Mouse (Mus musculus) neural tube, embryonic 11.5 days (tissue): ENCODE data around the gene E2f1. TPM values are rescaled to one million over a fixed set of nuclear protein-coding genes. Genes with fewer than 3 reads are reported as not detected.

Source experiments
- ATAC-seq: fragments of 200-750 bp; cut with Nextera tagmentation; 2 replicates; pipeline ENCODE4 v1.8.0; 2017; ENCODE audit warnings: moderate number of reproducible peaks, mild to moderate bottlenecking, moderate TSS enrichment, moderate library complexity; ENCODE audit not compliant: insufficient read depth, low FRiP score, low TSS enrichment
- DNase-seq: peaks from one replicate; pipeline ENCODE4 v3.0.0-alpha.2; 2015; ENCODE audit warnings: low spot score
- H3K27ac ChIP-seq: fragments of 300-500 bp; sonication (generic); 2 replicates; pipeline ENCODE4 v1.5.1; 2014; ENCODE audit warnings: low read depth, mild to moderate bottlenecking, low read length
- H3K27me3 ChIP-seq: fragments of 300-500 bp; sonication (generic); 2 replicates; pipeline ENCODE4 v1.6.1; 2014; ENCODE audit warnings: mild to moderate bottlenecking, low read length, mixed read lengths; ENCODE audit not compliant: control insufficient read depth, insufficient read depth
- H3K36me3 ChIP-seq: fragments of 300-500 bp; sonication (generic); 2 replicates; pipeline ENCODE4 v1.6.1; 2014; ENCODE audit warnings: mild to moderate bottlenecking, low read length, moderate library complexity, mixed read lengths; ENCODE audit not compliant: control insufficient read depth, insufficient read depth
- H3K4me1 ChIP-seq: fragments of 300-500 bp; sonication (generic); 2 replicates; pipeline ENCODE4 v1.6.1; 2014; ENCODE audit warnings: low read length, mixed read lengths; ENCODE audit not compliant: control insufficient read depth, insufficient read depth
- H3K4me2 ChIP-seq: fragments of 300-500 bp; sonication (generic); 2 replicates; pipeline ENCODE4 v1.6.1; 2014; ENCODE audit warnings: low read depth, mild to moderate bottlenecking, moderate library complexity
- H3K4me3 ChIP-seq: fragments of 300-500 bp; sonication (generic); 2 replicates; pipeline ENCODE4 v1.5.1; 2014; ENCODE audit warnings: low read depth, low read length
- H3K9ac ChIP-seq: fragments of 300-500 bp; sonication (generic); 2 replicates; pipeline ENCODE4 v1.6.1; 2014; ENCODE audit warnings: mild to moderate bottlenecking, low read length
- H3K9me3 ChIP-seq: fragments of 300-500 bp; sonication (generic); 2 replicates; pipeline ENCODE4 v1.6.1; 2016; ENCODE audit warnings: low read length; ENCODE audit not compliant: control insufficient read depth
- WGBS: fragments of 180-500 bp; shearing (Covaris S2); extraction: QIAGEN DNeasy Blood & Tissue Kit; methylation state at CpG from one replicate; pipeline ENCODE4 v1.1.7; 2014; 5-methylcytosine and 5-hydroxymethylcytosine counted together
- polyA plus RNA-seq: library from polyadenylated mRNA; unstranded; fragments of >200 nt; fragmentation: Nextera tagmentation; extraction: Ambion mirVana; gene quantifications from 2 replicates; pipeline ENCODE4 v1.2.1, GENCODE M21; 2014

E2f1 gene
- polyA plus RNA-seq, 1 experiment from 2014 or later: 13.9 TPM

- 66% methylated on average over 5 of the region's 5 CpGs for WGBS
- Histone ChIP-seq H3K9ac (no peak overlapping the region), H3K9me3 (no peaks in the 10 kb centered on the region)
Measured at GRCm38 (mm10) chr2:154586405-154586804, 16.7 kb upstream of the E2f1 start.

GRCm38 (mm10) chr2:154584931-154585601 lies 15.4 kb upstream of the E2f1 start:
- WGBS: 69% methylated on average over 17 of the region's 17 CpGs

More at GRCm38 (mm10) chr2:154586405-154586804, 16.7 kb upstream of the E2f1 start:
- no peak overlapping the region for H3K4me2 ChIP-seq
- DNase-seq (peak; percentile 43), ATAC-seq (no peak)
- no peaks in the 10 kb centered on the region for H3K27me3 ChIP-seq
- no peaks in the 10 kb centered on the region for H3K36me3 ChIP-seq
- no peak overlapping the region for H3K27ac ChIP-seq
- peaks cover 8% of the 10 kb centered on the region; the same call in 1 of the 2 replicates for H3K4me1 ChIP-seq
- H3K4me3 ChIP-seq: no peak overlapping the region

GRCm38 (mm10) chr2:154583906-154584872 lies 14.5 kb upstream of the E2f1 start:
- Histone ChIP-seq H3K9ac (no peak overlapping the region), H3K4me3 (no peak overlapping the region), H3K4me2 (no peak overlapping the region), H3K9me3 (no peaks in the 10 kb centered on the region), H3K36me3 (no peaks in the 10 kb centered on the region), H3K27ac (no peak overlapping the region), H3K27me3 (no peaks in the 10 kb centered on the region), H3K4me1 (peaks cover 8% of the 10 kb centered on the region; the same call in 1 of the 2 replicates)
- peak; percentile 27 for DNase-seq
- ATAC-seq: 0 out of 2 replicates have a peak, but pooled peaks have one; percentile 16
- WGBS: 68% methylated on average over 15 of the region's 15 CpGs

More at GRCm38 (mm10) chr2:154584931-154585601, 15.4 kb upstream of the E2f1 start:
- DNase-seq: no peak
- Histone ChIP-seq H3K27me3 (no peaks in the 10 kb centered on the region), H3K4me3 (no peak overlapping the region), H3K9me3 (no peaks in the 10 kb centered on the region), H3K4me1 (peaks cover 8% of the 10 kb centered on the region; the same call in 1 of the 2 replicates), H3K4me2 (no peak overlapping the region), H3K36me3 (no peaks in the 10 kb centered on the region), H3K9ac (no peak overlapping the region), H3K27ac (no peak overlapping the region)
- ATAC-seq: no peak

- no peak for ATAC-seq
- peaks cover 20% of the 10 kb centered on the region for H3K4me1 ChIP-seq
- 91% methylated on average over 1 of the region's 1 CpGs for WGBS
Measured at GRCm38 (mm10) chr2:154581421-154581820, 11.7 kb upstream of the E2f1 start.

GRCm38 (mm10) chr2:154580586-154580985 lies 10.9 kb upstream of the E2f1 start:
- ATAC-seq (no peak), DNase-seq (no peak)
- H3K36me3 ChIP-seq: no peaks in the 10 kb centered on the region
- peaks cover 20% of the 10 kb centered on the region for H3K4me1 ChIP-seq
- no peak overlapping the region for H3K9ac ChIP-seq
- H3K9me3 ChIP-seq: no peaks in the 10 kb centered on the region
- H3K4me2 ChIP-seq: no peak overlapping the region
- no peak overlapping the region for H3K4me3 ChIP-seq
- no peak overlapping the region for H3K27ac ChIP-seq
- WGBS: 90% methylated on average over 8 of the region's 8 CpGs
- H3K27me3 ChIP-seq: no peaks in the 10 kb centered on the region

More at GRCm38 (mm10) chr2:154581421-154581820, 11.7 kb upstream of the E2f1 start:
- no peak overlapping the region for H3K9ac ChIP-seq
- H3K4me3 ChIP-seq: no peak overlapping the region
- H3K36me3 ChIP-seq: no peaks in the 10 kb centered on the region
- DNase-seq: no peak
- H3K9me3 ChIP-seq: no peaks in the 10 kb centered on the region
- H3K27ac ChIP-seq: no peak overlapping the region
- H3K27me3 ChIP-seq: no peaks in the 10 kb centered on the region
- H3K4me2 ChIP-seq: no peak overlapping the region

GRCm38 (mm10) chr2:154577744-154578067 lies 8.0 kb upstream of the E2f1 start:
- no peak overlapping the region for H3K4me3 ChIP-seq

GRCm38 (mm10) chr2:154576876-154577743 lies 7.4 kb upstream of the E2f1 start:
- Histone ChIP-seq H3K9ac (peak overlapping the region; percentile 20), H3K27ac (peak overlapping the region; percentile 84)
- WGBS: 27% methylated on average over 12 of the region's 12 CpGs

More at GRCm38 (mm10) chr2:154577744-154578067, 8.0 kb upstream of the E2f1 start:
- H3K27ac ChIP-seq: peak overlapping the region; percentile 84
- no peaks in the 10 kb centered on the region for H3K9me3 ChIP-seq
- WGBS: 69% methylated on average over 6 of the region's 6 CpGs
- H3K9ac ChIP-seq: no peak overlapping the region; the same call in 1 of the 2 replicates
- ATAC-seq (no peak; the same call in 1 of the 2 replicates), DNase-seq (no peak)
- H3K4me1 ChIP-seq: peaks cover 13% of the 10 kb centered on the region
- no peaks in the 10 kb centered on the region for H3K36me3 ChIP-seq
- no peaks in the 10 kb centered on the region for H3K27me3 ChIP-seq
- H3K4me2 ChIP-seq: no peak overlapping the region

GRCm38 (mm10) chr2:154574271-154574670 lies 4.6 kb upstream of the E2f1 start:
- WGBS: 51% methylated on average over 7 of the region's 7 CpGs
- H3K9ac ChIP-seq: no peak overlapping the region
- H3K36me3 ChIP-seq: no peaks in the 10 kb centered on the region
- ATAC-seq (no peak), DNase-seq (no peak)
- H3K9me3 ChIP-seq: no peaks in the 10 kb centered on the region
- H3K4me2 ChIP-seq: no peak overlapping the region
- no peak overlapping the region for H3K4me3 ChIP-seq
- H3K27ac ChIP-seq: no peak overlapping the region
- peaks cover 13% of the 10 kb centered on the region for H3K4me1 ChIP-seq
- no peaks in the 10 kb centered on the region for H3K27me3 ChIP-seq

More at GRCm38 (mm10) chr2:154576876-154577743, 7.4 kb upstream of the E2f1 start:
- Histone ChIP-seq H3K36me3 (no peaks in the 10 kb centered on the region), H3K27me3 (no peaks in the 10 kb centered on the region), H3K4me2 (no peak overlapping the region), H3K4me1 (peaks cover 13% of the 10 kb centered on the region), H3K9me3 (no peaks in the 10 kb centered on the region), H3K4me3 (no peak overlapping the region)
- DNase-seq (peak; percentile 73), ATAC-seq (peak; percentile 89)
